Mouse (Mus musculus) MEL (cell line): Measurements from ENCODE around the gene Klb. TPM values are rescaled to one million over a fixed set of nuclear protein-coding genes. Genes with fewer than 3 reads are reported as not detected.

Experiments used
- DNase-seq: peaks from one replicate; pipeline ENCODE4 v3.0.0; 2011; ENCODE audit warnings: low read depth, low spot score
- H3K27ac ChIP-seq: 2 replicates; pipeline ENCODE4 v1.5.1; 2012; ENCODE audit warnings: low read depth, mild to moderate bottlenecking, control low read depth, low read length, moderate library complexity; ENCODE audit not compliant: control insufficient read depth
- H3K27me3 ChIP-seq, 2 experiments: fragments of 150-350 bp in 1 of 2; sonication (generic) in 1 of 2; 2 replicates each; pipeline ENCODE4 v1.6.1; 2012; ENCODE audit warnings: low read length in 2 of 2, mild to moderate bottlenecking in 2 of 2, improper control_type of control experiment in 1 of 2, moderate library complexity in 1 of 2; ENCODE audit not compliant: insufficient read depth in 2 of 2, control insufficient read depth in 1 of 2
- H3K36me3 ChIP-seq, 2 experiments: 2 replicates each; pipeline ENCODE4 v1.6.1; 2012 to 2014; ENCODE audit warnings: low read length in 2 of 2, improper control_type of control experiment in 1 of 2, inconsistent platforms in 1 of 2, mild to moderate bottlenecking in 1 of 2; ENCODE audit not compliant: insufficient read depth in 2 of 2, control insufficient read depth in 1 of 2
- H3K4me1 ChIP-seq, 2 experiments: fragments of 150-350 bp in 1 of 2; sonication (generic) in 1 of 2; 2 replicates each; pipeline ENCODE4 v1.6.1; 2012; ENCODE audit warnings: low read length in 2 of 2, improper control_type of control experiment in 1 of 2, mild to moderate bottlenecking in 1 of 2; ENCODE audit not compliant: insufficient read depth in 2 of 2, control insufficient read depth in 1 of 2
- H3K4me3 ChIP-seq, 2 experiments: fragments of 150-350 bp in 1 of 2; sonication (generic) in 1 of 2; 2 replicates each; pipeline ENCODE4 v1.5.1; 2012; ENCODE audit warnings: low read depth in 2 of 2, low read length in 2 of 2, mild to moderate bottlenecking in 2 of 2, moderate library complexity in 2 of 2, control low read depth in 1 of 2, improper control_type of control experiment in 1 of 2; ENCODE audit not compliant: control insufficient read depth in 1 of 2, insufficient read depth in 1 of 2
- H3K79me2 ChIP-seq: 2 replicates; pipeline ENCODE4 v1.6.1; 2012; ENCODE audit warnings: mild to moderate bottlenecking, low read length, moderate library complexity; ENCODE audit not compliant: control insufficient read depth, poor library complexity, insufficient read depth
- H3K9ac ChIP-seq: 2 replicates; pipeline ENCODE4 v1.6.1; 2012; ENCODE audit warnings: low read depth, mild to moderate bottlenecking, control low read depth, low read length, moderate library complexity; ENCODE audit not compliant: control insufficient read depth, poor library complexity, severe bottlenecking
- H3K9me3 ChIP-seq: fragments of 150-350 bp; sonication (generic); replicated peaks from 2 replicates; pipeline ENCODE4 v1.6.1; 2012; ENCODE audit warnings: mild to moderate bottlenecking, low read length, improper control_type of control experiment, moderate library complexity; ENCODE audit not compliant: insufficient read depth
- CHD2 ChIP-seq: IDR thresholded peaks from 2 replicates; pipeline ENCODE4 v1.6.1; 2011; ENCODE audit warnings: low read length, improper control_type of control experiment
- CTCF ChIP-seq, 3 experiments: IDR thresholded peaks in 2 of 3; conservative IDR thresholded peaks in 1 of 3; 2 replicates each; pipeline ENCODE4 v1.5.1; 2011 to 2012; ENCODE audit warnings: low read length in 3 of 3, low read depth in 2 of 3, mild to moderate bottlenecking in 2 of 3, improper control_type of control experiment in 1 of 3, inconsistent platforms in 1 of 3, mixed read lengths in 1 of 3, moderate library complexity in 1 of 3; ENCODE audit not compliant: control insufficient read depth in 1 of 3, insufficient read depth in 1 of 3, poor library complexity in 1 of 3, severe bottlenecking in 1 of 3
- ELF1 ChIP-seq: IDR thresholded peaks from 2 replicates; pipeline ENCODE4 v1.6.1; 2014; ENCODE audit warnings: low read depth, mild to moderate bottlenecking, inconsistent platforms, low read length, improper control_type of control experiment, moderate library complexity
- EP300 ChIP-seq, 2 experiments: IDR thresholded peaks; 2 replicates each; pipeline ENCODE4 v1.6.1; 2011; ENCODE audit warnings: improper control_type of control experiment in 2 of 2, low read length in 2 of 2, low read depth in 1 of 2, mild to moderate bottlenecking in 1 of 2
- ETS1 ChIP-seq: IDR thresholded peaks from 2 replicates; pipeline ENCODE4 v1.6.1; 2012; ENCODE audit warnings: low read depth, mild to moderate bottlenecking, inconsistent platforms, low read length, improper control_type of control experiment, moderate library complexity
- JUND ChIP-seq: IDR thresholded peaks from 2 replicates; pipeline ENCODE4 v1.6.1; 2011; ENCODE audit warnings: low read depth, mild to moderate bottlenecking, improper control_type of control experiment, low read length
- MAFK ChIP-seq: IDR thresholded peaks from 2 replicates; pipeline ENCODE4 v1.6.1; 2011; ENCODE audit warnings: low read depth, mild to moderate bottlenecking, low read length, improper control_type of control experiment, borderline replicate concordance
- POLR2A ChIP-seq, 2 experiments: IDR thresholded peaks; 2 replicates each; pipeline ENCODE4 v1.6.1; 2011 to 2012; ENCODE audit warnings: low read length in 2 of 2, mild to moderate bottlenecking in 2 of 2, control low read depth in 1 of 2, improper control_type of control experiment in 1 of 2, low read depth in 1 of 2, moderate library complexity in 1 of 2; ENCODE audit not compliant: control insufficient read depth in 1 of 2, insufficient read depth in 1 of 2, poor library complexity in 1 of 2
- POLR2AphosphoS2 ChIP-seq: IDR thresholded peaks from 2 replicates; pipeline ENCODE4 v1.6.1; 2011; ENCODE audit warnings: low read length, improper control_type of control experiment
- POLR2AphosphoS5 ChIP-seq: IDR thresholded peaks from 2 replicates; pipeline ENCODE4 v1.6.1; 2012; ENCODE audit warnings: low read depth, borderline replicate concordance, mild to moderate bottlenecking, inconsistent platforms, low read length, moderate library complexity, mixed read lengths
- RCOR1 ChIP-seq: IDR thresholded peaks from 2 replicates; pipeline ENCODE4 v1.6.1; 2012; ENCODE audit warnings: low read depth, mild to moderate bottlenecking, inconsistent platforms, low read length, improper control_type of control experiment
- TAL1 ChIP-seq: IDR thresholded peaks from 2 replicates; pipeline ENCODE4 v1.6.1; 2012; ENCODE audit warnings: mild to moderate bottlenecking, inconsistent platforms, low read length, moderate library complexity, mixed read lengths
- USF1 ChIP-seq: IDR thresholded peaks from 2 replicates; pipeline ENCODE4 v1.6.1; 2014; ENCODE audit warnings: low read depth, mild to moderate bottlenecking, inconsistent platforms, low read length, improper control_type of control experiment, moderate library complexity
- ZKSCAN1 ChIP-seq: IDR thresholded peaks from 2 replicates; pipeline ENCODE4 v1.6.1; 2012; ENCODE audit warnings: low read depth, mild to moderate bottlenecking, inconsistent platforms, low read length, improper control_type of control experiment, moderate library complexity
- ZMIZ1 ChIP-seq: IDR thresholded peaks from 2 replicates; pipeline ENCODE4 v1.6.1; 2012; ENCODE audit warnings: low read depth, mild to moderate bottlenecking, inconsistent platforms, low read length, improper control_type of control experiment, moderate library complexity
- polyA plus RNA-seq, 2 experiments: library from polyadenylated mRNA; stranded (reverse) in 1 of 2; unstranded in 1 of 2; fragments of >175 nt in 1 of 2; fragments of >200 nt in 1 of 2; gene quantifications; 2 replicates each; pipeline versions ENCODE4 v1.2.1 to v1.2.4; 2012; ENCODE audit warnings: low replicate concordance in 2 of 2, low read depth in 1 of 2; ENCODE audit not compliant: insufficient read length in 2 of 2, insufficient read depth in 1 of 2, missing spikeins in 1 of 2
- total RNA-seq: library from RNA; depleted of rRNA; stranded (reverse); fragments of 300-350 nt; gene quantifications from 2 replicates; pipeline ENCODE4 v1.2.3, GENCODE M21; 2012

Klb gene
- total and polyA plus RNA-seq, 3 experiments: 0.04 TPM; not detected in 2

DNA sequence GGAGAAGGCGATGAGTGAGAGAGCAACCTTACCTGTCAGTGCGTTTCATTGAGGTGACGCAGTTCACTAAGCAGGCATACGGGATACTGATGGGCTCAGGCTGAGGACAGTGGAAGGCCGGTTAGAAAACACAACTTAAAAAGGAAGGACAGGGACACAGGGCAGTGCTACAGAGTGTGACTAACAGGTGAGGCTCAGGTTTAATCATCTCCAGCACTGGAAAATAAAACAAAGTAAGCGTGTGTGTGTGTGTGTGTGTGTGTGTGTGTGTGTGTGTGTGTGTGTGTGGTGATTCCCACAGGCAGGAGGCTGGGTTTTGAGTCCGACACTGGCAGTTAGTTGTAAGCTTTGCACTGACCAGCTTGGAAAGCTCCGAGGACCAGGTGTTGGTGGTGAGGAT is 74.7 kb downstream of the Klb start:
- Histone ChIP-seq H3K79me2 (no peaks in the 10 kb centered on the region), H3K27ac (no peak overlapping the region), H3K9me3 (no peaks in the 10 kb centered on the region), H3K9ac (no peak overlapping the region), H3K27me3 (no peaks in the 10 kb centered on the region), H3K4me1 (peaks cover 0 to 4% of the 10 kb centered on the region in 2 experiments; a peak in 2 of 4 replicates), H3K4me3 (no peak overlapping the region), H3K36me3 (peaks cover 0 to 11% of the 10 kb centered on the region in 2 experiments; a peak in 2 of 4 replicates)
- TF ChIP-seq ELF1 (no peak), JUND (no peak), POLR2AphosphoS2 (no peak), USF1 (no peak), CTCF (IDR thresholded peaks at IDR 0.05 in 2 of 3, conservative IDR thresholded peaks at IDR 0.05 in 1 of 3; ENCODE audit: control insufficient read depth in 1 of 3, insufficient read depth in 1 of 3, low read depth in 2 of 3, low read length in 3 of 3, poor library complexity in 1 of 3, severe bottlenecking in 1 of 3) (no peak), RCOR1 (no peak), ZMIZ1 (no peak), ZKSCAN1 (no peak), CHD2 (no peak)
- DNase-seq: no peak

DNA sequence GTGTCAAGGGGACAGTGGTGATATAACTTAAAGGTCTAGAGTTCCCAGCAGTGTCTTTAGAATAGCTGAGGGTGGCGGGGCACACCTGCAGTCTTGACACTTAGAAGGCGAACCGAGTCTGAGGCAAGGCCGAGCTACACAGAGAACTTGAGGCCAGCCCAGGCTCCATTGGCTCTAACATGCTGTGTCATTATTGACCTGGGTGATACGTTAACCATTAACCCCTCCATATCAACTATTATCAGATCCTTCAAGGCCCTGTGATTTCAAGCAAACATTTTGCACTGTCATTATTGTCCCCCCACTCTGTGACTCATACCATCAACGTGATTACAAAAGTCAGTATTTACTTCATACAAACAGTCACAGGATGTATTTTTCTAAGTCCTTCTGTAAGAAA is 76.1 kb downstream of the Klb start:
- TF ChIP-seq TAL1: no peak
- TF ChIP-seq ZMIZ1: no peak
- no peak for TF ChIP-seq ETS1
- TF ChIP-seq POLR2AphosphoS5: no peak
- 0 out of 2 replicates have a peak, but pooled peaks have one; percentile 42 for TF ChIP-seq RCOR1
- TF ChIP-seq POLR2AphosphoS2: no peak
- peak in 1 of 2 experiments; percentile 41; a peak in 1 of 4 replicates for TF ChIP-seq EP300 (IDR thresholded peaks at IDR 0.05; ENCODE audit: low read depth in 1 of 2, low read length in 2 of 2)
- no peak for TF ChIP-seq ZKSCAN1
- TF ChIP-seq POLR2A (IDR thresholded peaks at IDR 0.05; ENCODE audit: control insufficient read depth in 1 of 2, insufficient read depth in 1 of 2, low read depth in 1 of 2, low read length in 2 of 2, poor library complexity in 1 of 2): no peak
- TF ChIP-seq MAFK: no peak
- H3K4me3 ChIP-seq: no peak overlapping the region
- no peak overlapping the region for H3K9ac ChIP-seq
- H3K4me1 ChIP-seq: peaks cover 0 to 4% of the 10 kb centered on the region in 2 experiments; a peak in 1 of 4 replicates
- DNase-seq: peak; percentile 45
- no peaks in the 10 kb centered on the region for H3K79me2 ChIP-seq
- H3K36me3 ChIP-seq: peaks cover 0 to 11% of the 10 kb centered on the region in 2 experiments; a peak in 2 of 4 replicates
- H3K27ac ChIP-seq: no peak overlapping the region; the same call in 1 of the 2 replicates
- no peaks in the 10 kb centered on the region for H3K27me3 ChIP-seq
- H3K9me3 ChIP-seq: no peaks in the 10 kb centered on the region

DNA sequence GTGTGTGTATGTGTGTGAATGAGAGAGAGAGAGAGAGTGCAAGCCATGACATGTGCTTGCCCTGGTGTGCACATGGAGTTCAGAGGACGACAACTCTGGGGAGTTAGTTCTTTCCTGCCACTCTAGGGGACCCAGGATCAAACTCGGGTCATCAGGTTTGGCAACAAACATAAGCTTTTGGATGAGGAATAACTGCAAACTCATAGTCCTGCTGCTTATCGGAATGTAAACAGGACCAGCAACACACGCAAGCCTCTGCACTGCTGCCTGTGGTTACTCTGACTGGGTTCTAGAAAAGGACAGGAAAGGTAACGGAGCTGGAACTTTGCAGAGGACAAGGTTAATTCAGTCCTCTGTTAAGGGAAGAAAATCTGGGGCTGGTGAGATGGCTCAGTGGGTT is 77.1 kb downstream of the Klb start:
- no peak overlapping the region for H3K4me3 ChIP-seq
- H3K27ac ChIP-seq: no peak overlapping the region
- no peaks in the 10 kb centered on the region for H3K79me2 ChIP-seq
- TF ChIP-seq MAFK (no peak), POLR2AphosphoS2 (no peak)
- H3K27me3 ChIP-seq: no peaks in the 10 kb centered on the region
- no peaks in the 10 kb centered on the region for H3K9me3 ChIP-seq
- H3K36me3 ChIP-seq: peaks cover 0 to 11% of the 10 kb centered on the region in 2 experiments; a peak in 2 of 4 replicates
- H3K9ac ChIP-seq: no peak overlapping the region
- peaks cover 0 to 4% of the 10 kb centered on the region in 2 experiments; a peak in 1 of 4 replicates for H3K4me1 ChIP-seq
- DNase-seq: no peak
